Mouse (Mus musculus): ENCODE measurements at regions not wholly inside any gene's neighbourhood (a gene's known extent, or its start where the extent isn't known, plus 50 kb on each side); places are given as distances from the start of the nearest gene placed in this dataset.
"Not testable (repeated sequence)": the region's sequence is repeated elsewhere in the genome, so short reads cannot be mapped to it uniquely, and the experiment has no call there.

GRCm38 (mm10) chr3:155662280-155662679, 569.0 kb downstream of the Lrriq3 start:
- no peak for DNase-seq (ENCODE audit: extremely low read depth, low read depth, low spot score)

- DNase-seq (ENCODE audit: extremely low read depth, low read depth, low spot score): no peak
Measured at GRCm38 (mm10) chr3:155672558-155672957, 579.3 kb downstream of the Lrriq3 start.

- DNase-seq (ENCODE audit: extremely low read depth, low read depth, low spot score): no peak
Measured at GRCm38 (mm10) chr3:155680200-155680599, 587.0 kb downstream of the Lrriq3 start.

GRCm38 (mm10) chr3:155682921-155683813, 589.9 kb downstream of the Lrriq3 start:
- no peak for DNase-seq (ENCODE audit: extremely low read depth, low read depth, low spot score)

- no peak for DNase-seq (ENCODE audit: extremely low read depth, low read depth, low spot score)
Measured at GRCm38 (mm10) chr3:155688358-155688757, 595.1 kb downstream of the Lrriq3 start.

GRCm38 (mm10) chr3:155723011-155723510, 629.8 kb downstream of the Lrriq3 start:
- no peak for DNase-seq (ENCODE audit: extremely low read depth, low read depth, low spot score)

DNA sequence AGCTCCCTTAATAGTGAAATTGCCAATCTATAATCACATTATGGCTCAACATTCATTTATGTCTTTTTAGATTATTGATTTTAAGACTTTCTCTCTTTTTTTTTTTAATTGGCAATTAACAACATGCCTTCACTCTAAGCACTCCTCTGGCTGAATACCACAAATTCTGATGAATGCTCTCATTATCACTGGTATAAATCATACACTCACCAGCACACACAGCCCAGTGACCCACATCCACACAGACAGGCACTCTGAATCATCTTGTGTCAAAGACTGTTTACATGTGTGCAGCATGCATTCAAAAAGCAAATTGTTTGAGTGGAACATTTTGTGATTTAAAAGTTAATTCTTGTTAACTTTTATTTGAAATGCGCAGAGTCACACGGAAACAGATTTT, 649.2 kb downstream of the Lrriq3 start:
- DNase-seq (ENCODE audit: extremely low read depth, low read depth, low spot score): no peak

DNA sequence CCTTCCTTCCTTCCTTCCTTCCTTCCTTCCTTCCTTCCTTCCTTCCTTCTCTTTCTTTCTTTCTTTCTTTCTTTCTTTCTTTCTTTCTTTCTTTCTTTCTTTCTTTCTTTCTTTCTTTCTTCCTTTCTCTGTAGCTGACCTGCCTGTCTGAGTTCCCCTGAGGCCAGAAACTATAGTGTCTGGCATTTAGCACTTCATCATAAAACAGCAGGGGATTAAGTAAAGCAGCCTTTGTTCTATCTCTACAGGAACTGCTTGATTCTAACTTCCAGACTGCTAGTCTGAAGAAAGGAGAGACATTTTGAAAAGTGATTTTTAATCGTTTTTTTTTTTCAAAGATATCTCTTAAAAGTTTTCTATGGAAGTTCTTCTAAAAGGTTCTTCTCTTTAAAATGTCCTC, 653.4 kb downstream of the Lrriq3 start:
- not testable (repeated sequence) for DNase-seq (ENCODE audit: extremely low read depth, low read depth, low spot score)

GRCm38 (mm10) chr3:155747511-155747910, 654.3 kb downstream of the Lrriq3 start:
- DNase-seq (ENCODE audit: extremely low read depth, low read depth, low spot score): no peak

DNA sequence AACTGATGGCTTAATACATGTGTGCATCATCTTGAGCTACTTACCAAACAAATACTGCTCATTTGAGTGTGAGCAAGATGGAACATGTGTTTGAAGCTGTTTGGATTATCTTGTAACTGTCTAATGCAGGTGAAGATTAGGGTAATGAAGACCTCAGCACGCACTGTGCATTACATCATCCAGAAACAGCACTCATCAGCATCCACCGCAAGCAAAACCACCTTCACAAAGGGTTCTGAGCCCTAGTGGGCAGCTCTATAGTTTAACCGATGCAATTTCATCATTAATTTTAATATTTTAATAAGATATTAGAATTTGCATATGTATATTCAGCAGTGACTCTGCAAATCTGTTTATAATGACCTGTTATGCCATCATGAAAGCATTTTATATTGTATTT, 664.1 kb downstream of the Lrriq3 start:
- DNase-seq (ENCODE audit: extremely low read depth, low read depth, low spot score): no peak

- no peak for DNase-seq (ENCODE audit: extremely low read depth, low read depth, low spot score)
Measured at GRCm38 (mm10) chr3:155776019-155776418, 682.8 kb downstream of the Lrriq3 start.

DNA sequence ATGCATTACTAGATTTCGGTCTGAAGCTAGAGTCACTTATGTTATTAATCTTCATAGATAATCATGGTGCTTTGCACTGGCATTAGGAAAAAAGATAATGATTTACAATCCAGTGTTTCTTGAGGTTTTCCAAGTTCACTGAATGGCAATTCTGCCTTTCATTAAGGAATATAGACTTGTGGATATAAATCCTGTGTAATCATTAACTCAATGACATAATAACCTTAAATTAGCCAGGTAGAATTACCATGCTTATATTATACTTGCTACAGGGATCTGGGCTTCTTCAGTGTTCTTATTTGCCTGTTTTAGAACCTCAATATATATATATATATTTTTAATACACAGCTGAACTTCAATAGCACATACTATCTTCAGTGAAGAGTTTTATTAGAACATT, 683.8 kb downstream of the Lrriq3 start:
- DNase-seq (ENCODE audit: extremely low read depth, low read depth, low spot score): no peak

- DNase-seq (ENCODE audit: extremely low read depth, low read depth, low spot score): no peak
Measured at GRCm38 (mm10) chr3:155815693-155816092, 722.5 kb downstream of the Lrriq3 start.

GRCm38 (mm10) chr3:155824863-155825262, 731.6 kb downstream of the Lrriq3 start:
- DNase-seq (ENCODE audit: extremely low read depth, low read depth, low spot score): no peak

DNA sequence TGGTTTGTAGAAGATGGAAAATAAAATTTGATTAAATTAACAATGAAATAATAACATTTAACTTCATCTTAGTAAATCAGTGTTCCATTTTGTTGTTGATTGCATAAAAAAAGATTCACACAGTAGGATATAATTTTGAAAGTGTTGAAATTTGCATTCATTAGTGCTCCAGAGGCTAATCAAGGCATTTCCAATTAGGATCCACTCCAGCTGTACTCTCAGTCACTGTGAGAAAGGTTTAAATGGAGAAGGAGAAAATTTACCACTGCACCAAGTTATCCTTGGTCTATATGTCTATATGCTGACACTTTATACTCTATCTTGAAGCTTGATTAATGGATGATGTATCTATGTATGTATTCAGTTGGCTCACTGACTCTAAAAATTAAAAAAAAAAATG, 695.3 kb upstream of the Negr1 start:
- no peak for DNase-seq (ENCODE audit: extremely low read depth, low read depth, low spot score)

GRCm38 (mm10) chr3:155875696-155876095, 685.9 kb upstream of the Negr1 start:
- no peak for DNase-seq (ENCODE audit: extremely low read depth, low read depth, low spot score)

- DNase-seq (ENCODE audit: extremely low read depth, low read depth, low spot score): no peak
Measured at GRCm38 (mm10) chr3:155878401-155878800, 683.2 kb upstream of the Negr1 start.

DNA sequence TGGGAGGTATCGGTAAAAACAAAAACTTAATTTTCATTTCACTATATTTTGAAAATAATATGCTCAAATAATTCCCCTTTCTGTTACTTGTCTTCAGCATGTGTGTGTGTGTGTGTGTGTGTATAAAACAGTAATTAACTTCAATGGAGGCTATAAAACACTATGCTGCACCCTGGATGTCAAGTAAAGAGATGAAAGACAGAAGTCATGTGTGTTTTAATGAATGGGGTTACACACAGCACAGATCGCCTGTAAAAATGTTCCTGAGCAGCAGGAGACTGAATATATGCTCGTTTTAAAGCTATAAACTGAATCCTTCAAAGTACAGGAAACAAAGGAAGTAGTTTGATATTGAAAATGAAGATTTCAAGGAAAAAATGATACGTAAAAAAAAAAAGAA, 680.9 kb upstream of the Negr1 start:
- no peak for DNase-seq (ENCODE audit: extremely low read depth, low read depth, low spot score)

GRCm38 (mm10) chr3:155915981-155916380, 645.6 kb upstream of the Negr1 start:
- DNase-seq (ENCODE audit: extremely low read depth, low read depth, low spot score): no peak

GRCm38 (mm10) chr3:155942896-155943295, 618.7 kb upstream of the Negr1 start:
- DNase-seq (ENCODE audit: extremely low read depth, low read depth, low spot score): no peak

- no peak for DNase-seq (ENCODE audit: extremely low read depth, low read depth, low spot score)
Measured at GRCm38 (mm10) chr3:155944042-155944735, 617.4 kb upstream of the Negr1 start.

GRCm38 (mm10) chr3:155945188-155945587, 616.4 kb upstream of the Negr1 start:
- no peak for DNase-seq (ENCODE audit: extremely low read depth, low read depth, low spot score)

Measured in fat pad, adult 2 months (tissue).